Mouse (Mus musculus) thymus, postnatal 36 days (tissue): ENCODE data around the gene Robo4.

Experiments
- DNase-seq, 2 experiments: peaks; one replicate each; pipeline ENCODE4 v3.0.0; 2022; ENCODE audit warnings: mixed read lengths in 2 of 2

The Robo4 gene

GRCm38 (mm10) chr9:37456481-37456910 is 54.8 kb downstream of the Robo4 start:
- DNase-seq = no peak

GRCm38 (mm10) chr9:37457151-37457550 is 55.5 kb downstream of the Robo4 start:
- no peak for DNase-seq

GRCm38 (mm10) chr9:37459665-37460042 is 58.0 kb downstream of the Robo4 start:
- DNase-seq = no peak

GRCm38 (mm10) chr9:37460043-37460960 is 58.6 kb downstream of the Robo4 start:
- DNase-seq = peak in 1 of 2 experiments; percentile 16

- no peak for DNase-seq
These were observed 59.3 kb downstream of the Robo4 start for GRCm38 (mm10) chr9:37460961-37461340.

- no peak for DNase-seq
These were observed 59.9 kb downstream of the Robo4 start for GRCm38 (mm10) chr9:37461571-37461970.

- DNase-seq = peak in 1 of 2 experiments; percentile 7
These were observed 61.1 kb downstream of the Robo4 start for GRCm38 (mm10) chr9:37462764-37463163.
